Comparison of ENCODE assay signal across 7 mouse cellular contexts in the genomic region with DNA sequence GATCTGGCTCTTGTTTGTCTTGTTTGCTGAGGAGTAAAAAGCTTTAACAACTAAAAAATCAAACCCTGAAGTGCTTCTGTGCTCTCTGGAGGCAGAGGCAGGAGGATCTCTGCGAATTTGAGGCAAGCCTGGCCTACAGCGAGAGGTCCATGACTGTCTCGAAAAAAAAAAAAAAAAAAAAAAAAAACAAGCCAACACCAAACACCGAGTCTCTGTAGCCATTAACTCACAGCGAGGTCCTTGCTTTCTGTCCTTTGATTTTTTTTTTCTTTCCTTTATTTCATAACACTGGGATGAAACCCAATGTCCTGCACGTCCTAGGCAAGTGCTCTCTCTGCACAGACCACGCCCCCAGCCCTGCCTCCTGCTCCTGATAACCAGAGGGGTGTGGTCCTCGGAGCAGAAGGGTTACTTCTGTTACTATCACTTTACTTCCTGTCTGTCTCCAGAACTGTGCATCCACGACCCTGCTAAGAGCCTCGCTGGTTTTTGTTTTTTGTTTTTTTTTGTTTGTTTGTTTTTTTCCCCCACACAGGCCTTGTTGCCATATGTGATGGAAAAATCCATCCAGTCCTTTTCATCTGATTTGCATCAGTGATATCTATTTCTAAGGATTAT. TPM values are rescaled to one million over a fixed set of nuclear protein-coding genes. Genes with fewer than 3 reads are reported as not detected.
DNase-seq lines count a peak whose midpoint lies in the region; TF ChIP-seq lines count a peak whose summit lies in the region.

No protein-coding gene starts in this region.

- H3K4me3 ChIP-seq in MEL (ENCODE audit: control insufficient read depth in 1 of 2, insufficient read depth in 1 of 2, low read depth in 2 of 2, low read length in 2 of 2) = peak overlapping the region; percentile 20 to 89; a peak in 3 of 4 replicates
- H3K4me3 ChIP-seq in cerebellum, adult 2 months (replicated peaks; ENCODE audit: insufficient read depth, low read depth, low read length) = no peak overlapping the region

- 80% methylated on average over 10 of the region's 10 CpGs for WGBS in cerebellum, adult 2 months

- peaks cover 1% of the 10 kb centered on the region; the same call in 1 of the 2 replicates for H3K79me2 ChIP-seq in MEL (ENCODE audit: control insufficient read depth, insufficient read depth, low read length, poor library complexity)

- no peak for TF ChIP-seq RAD21 in MEL (IDR thresholded peaks at IDR 0.05; ENCODE audit: low read depth, low read length)

- peak in 1 of 2 experiments; percentile 90; a peak in 2 of 4 replicates for TF ChIP-seq POLR2A in MEL (IDR thresholded peaks at IDR 0.05; ENCODE audit: control insufficient read depth in 1 of 2, insufficient read depth in 1 of 2, low read depth in 1 of 2, low read length in 2 of 2, poor library complexity in 1 of 2)
- TF ChIP-seq POLR2A in cerebellum, adult 2 months (IDR thresholded peaks at IDR 0.05; ENCODE audit: borderline replicate concordance, insufficient read depth, low read length) = no peak

- no peaks in the 10 kb centered on the region for H3K9me3 ChIP-seq in MEL (replicated peaks; ENCODE audit: insufficient read depth, low read length)

- peak overlapping the region; percentile 99 for H3K27ac ChIP-seq in MEL (ENCODE audit: control insufficient read depth, low read depth, low read length)
- no peak overlapping the region for H3K27ac ChIP-seq in cerebellum, adult 2 months (ENCODE audit: insufficient read depth, low read length)

- TF ChIP-seq EP300 in MEL (IDR thresholded peaks at IDR 0.05; ENCODE audit: low read depth in 1 of 2, low read length in 2 of 2) = peak; percentile 64 to 71

- DNase-seq in MEL (ENCODE audit: low read depth, low spot score) (peak; percentile 95), adipocyte (ENCODE audit: low spot score) (no peak)
- peak; percentile 84 to 85 for DNase-seq in adrenal gland, postnatal 36 days
- DNase-seq in heart, postnatal 25 days (ENCODE audit: low spot score) = peak; percentile 40
- DNase-seq in lung, postnatal 25 days (ENCODE audit: low spot score) = peak; percentile 72
- DNase-seq in cerebellum, adult 2 months = no peak
- DNase-seq in cerebellum, adult 8-10 months = no peak

- intact Hi-C loops in heart, postnatal 25 days (cut with DNase I) = no loop called here

- peaks cover 0 to 25% of the 10 kb centered on the region in 2 experiments; a peak in 2 of 4 replicates for H3K36me3 ChIP-seq in MEL (ENCODE audit: control insufficient read depth in 1 of 2, insufficient read depth in 2 of 2, low read length in 2 of 2)

- peaks cover 12 to 20% of the 10 kb centered on the region in 2 experiments for H3K4me1 ChIP-seq in MEL (ENCODE audit: control insufficient read depth in 1 of 2, insufficient read depth in 2 of 2, low read length in 2 of 2)
- H3K4me1 ChIP-seq in cerebellum, adult 2 months (ENCODE audit: control insufficient read depth, insufficient read depth, low read length) = no peaks in the 10 kb centered on the region

- no peaks in the 10 kb centered on the region for H3K27me3 ChIP-seq in MEL (ENCODE audit: control insufficient read depth in 1 of 2, insufficient read depth in 2 of 2, low read length in 2 of 2)
- no peaks in the 10 kb centered on the region for H3K27me3 ChIP-seq in cerebellum, adult 2 months (ENCODE audit: control insufficient read depth, insufficient read depth, low read length)

- H3K9ac ChIP-seq in MEL (ENCODE audit: control insufficient read depth, low read depth, low read length, poor library complexity, severe bottlenecking) = peak overlapping the region; percentile 72; the same call in 1 of the 2 replicates

- TF ChIP-seq CTCF in MEL (IDR thresholded peaks at IDR 0.05 in 2 of 3, conservative IDR thresholded peaks at IDR 0.05 in 1 of 3; ENCODE audit: control insufficient read depth in 1 of 3, insufficient read depth in 1 of 3, low read depth in 2 of 3, low read length in 3 of 3, poor library complexity in 1 of 3, severe bottlenecking in 1 of 3) = no peak
- TF ChIP-seq CTCF in cerebellum, adult 2 months (IDR thresholded peaks at IDR 0.05; ENCODE audit: borderline replicate concordance, insufficient read depth, low read depth, low read length) = no peak

TF ChIP-seq in MEL, 35 proteins besides CTCF, POLR2A, EP300 and RAD21:
- TF ChIP-seq ETS1 (IDR thresholded peaks at IDR 0.05; ENCODE audit: low read depth, low read length) (peak; percentile 77), SMC3 (IDR thresholded peaks at IDR 0.05; ENCODE audit: low read depth, low read length) (no peak), CHD1 (IDR thresholded peaks at IDR 0.05; ENCODE audit: low read depth, low read length) (peak; percentile 88; the same call in 1 of the 2 replicates), NELFE (IDR thresholded peaks at IDR 0.05; ENCODE audit: low read depth, low read length) (peak; percentile 87), KAT2A (conservative IDR thresholded peaks at IDR 0.05; ENCODE audit: low read depth, low read length) (no peak), NRF1 (IDR thresholded peaks at IDR 0.05; ENCODE audit: insufficient read depth, low read depth, low read length, poor library complexity, severe bottlenecking) (no peak), GABPA (IDR thresholded peaks at IDR 0.05; ENCODE audit: low read depth, low read length) (no peak), TCF12 (IDR thresholded peaks at IDR 0.05; ENCODE audit: low read depth, low read length) (peak; percentile 77), MXI1 (IDR thresholded peaks at IDR 0.05; ENCODE audit: low read depth, low read length) (peak; percentile 75), ZKSCAN1 (IDR thresholded peaks at IDR 0.05; ENCODE audit: low read depth, low read length) (no peak), CHD2 (IDR thresholded peaks at IDR 0.05; ENCODE audit: low read length) (no peak), ZC3H11A (IDR thresholded peaks at IDR 0.05; ENCODE audit: low read depth, low read length) (no peak), ZMIZ1 (IDR thresholded peaks at IDR 0.05; ENCODE audit: low read depth, low read length) (peak; percentile 96), POLR2AphosphoS5 (IDR thresholded peaks at IDR 0.05; ENCODE audit: borderline replicate concordance, low read depth, low read length) (no peak), UBTF (IDR thresholded peaks at IDR 0.05; ENCODE audit: borderline replicate concordance, insufficient read depth, low read depth, low read length) (no peak), MYC (IDR thresholded peaks at IDR 0.05; ENCODE audit: low read depth, low read length) (peak; percentile 66; the same call in 1 of the 2 replicates), MYB (IDR thresholded peaks at IDR 0.05; ENCODE audit: low read depth, low read length) (no peak), TAL1 (IDR thresholded peaks at IDR 0.05; ENCODE audit: low read length) (peak; percentile 34), SIN3A (IDR thresholded peaks at IDR 0.05; ENCODE audit: low read length) (peak; percentile 82), HCFC1 (IDR thresholded peaks at IDR 0.05; ENCODE audit: low read depth, low read length) (peak; percentile 67; the same call in 1 of the 2 replicates), RCOR1 (IDR thresholded peaks at IDR 0.05; ENCODE audit: low read depth, low read length) (peak; percentile 54), ELF1 (IDR thresholded peaks at IDR 0.05; ENCODE audit: low read depth, low read length) (peak; percentile 79), MAX (IDR thresholded peaks at IDR 0.05; ENCODE audit: low read length) (no peak; the same call in none of the 2 replicates), BHLHE40 (IDR thresholded peaks at IDR 0.05; ENCODE audit: borderline replicate concordance, low read depth, low read length) (no peak), E2F4 (IDR thresholded peaks at IDR 0.05; ENCODE audit: borderline replicate concordance, low read depth, low read length) (no peak), TBP (IDR thresholded peaks at IDR 0.05; ENCODE audit: low read depth, low read length) (peak; percentile 96), GATA1 (IDR thresholded peaks at IDR 0.05; ENCODE audit: low read depth, low read length) (peak; percentile 75), MAFK (IDR thresholded peaks at IDR 0.05; ENCODE audit: borderline replicate concordance, low read depth, low read length) (no peak), MEF2A (IDR thresholded peaks at IDR 0.05; ENCODE audit: extremely low read depth, insufficient replicate concordance, low read depth, low read length, poor library complexity, severe bottlenecking) (no peak), ZNF384 (IDR thresholded peaks at IDR 0.05; ENCODE audit: low read depth, low read length) (peak; percentile 87), MAZ (IDR thresholded peaks at IDR 0.05; ENCODE audit: low read depth, low read length) (no peak), POLR2AphosphoS2 (IDR thresholded peaks at IDR 0.05; ENCODE audit: low read length) (peak; percentile 89), JUND (IDR thresholded peaks at IDR 0.05; ENCODE audit: low read depth, low read length) (no peak), USF2 (IDR thresholded peaks at IDR 0.05; ENCODE audit: borderline replicate concordance in 1 of 2, insufficient read depth in 1 of 2, low read depth in 1 of 2, low read length in 2 of 2) (no peak), USF1 (IDR thresholded peaks at IDR 0.05; ENCODE audit: low read depth, low read length) (0 out of 2 replicates have a peak, but pooled peaks have one; percentile 12)

RNA-seq across cellular contexts. Expression of gene Prdm10, which starts 28.0 kb away (rescaled TPM):
- 3.4 and 4.9 TPM in 2 replicates for total RNA-seq in MEL (2012; rRNA removed)
- polyA plus RNA-seq in MEL (2012; ENCODE audit: insufficient read depth in 1 of 2, insufficient read length in 2 of 2, low read depth in 1 of 2, low replicate concordance in 2 of 2, missing spikeins in 1 of 2) = 1 to 10 TPM in 1 of 2 experiments, not detected in 1; 8.7 TPM
- 1 to 10 TPM; 9.1 to 9.7 TPM for total RNA-seq in adrenal gland, postnatal 36 days (2021)
- 1 to 10 TPM; 5.1 to 5.4 TPM for total RNA-seq in heart, postnatal 25 days (2021)
- 21.5 and 23.4 TPM in 2 replicates for polyA plus RNA-seq in cerebellum, adult 2 months (2012; rRNA removed)

RNA-seq across cellular contexts. Expression of gene Aplp2, which starts 40.7 kb away (rescaled TPM):
- total RNA-seq in MEL (2012; rRNA removed) = 33.5 and 37.6 TPM in 2 replicates
- polyA plus RNA-seq in MEL (2012; ENCODE audit: insufficient read depth in 1 of 2, insufficient read length in 2 of 2, low read depth in 1 of 2, low replicate concordance in 2 of 2, missing spikeins in 1 of 2) = 10 to 100 TPM in 1 of 2 experiments, not detected in 1; 60.6 TPM
- total RNA-seq in adrenal gland, postnatal 36 days (2021) = 100 to 1,000 TPM; 600 to 666 TPM
- 100 to 1,000 TPM; 285 to 296 TPM for total RNA-seq in heart, postnatal 25 days (2021)
- polyA plus RNA-seq in cerebellum, adult 2 months (2012; rRNA removed) = 1,017 and 1,095 TPM in 2 replicates

Comparison
In these comparisons a context has a peak if more than half of its experiments do, and no peak if none do; other contexts are left out.
1. DNase-seq: peak in MEL (single experiment), adrenal gland, postnatal 36 days (2 of 2), heart, postnatal 25 days (single experiment) and lung, postnatal 25 days (single experiment); none in cerebellum, adult 2 months (0 of 2), cerebellum, adult 8-10 months (single experiment) and adipocyte (single experiment).